Mouse (Mus musculus) embryonic facial prominence, embryonic 10.5 days (tissue): ENCODE measurements around the gene Lpp. TPM values are rescaled to one million over a fixed set of nuclear protein-coding genes. Genes with fewer than 3 reads are reported as not detected.

Source experiments
- DNase-seq: peaks from one replicate; pipeline ENCODE4 v3.0.0-alpha.2; 2017; ENCODE audit warnings: low spot score
- H3K27ac ChIP-seq: fragments of 300-500 bp; sonication (generic); replicated peaks from 2 replicates; pipeline ENCODE4 v1.5.1; 2016; ENCODE audit warnings: mild to moderate bottlenecking
- H3K27me3 ChIP-seq: fragments of 300-500 bp; sonication (generic); replicated peaks from 2 replicates; pipeline ENCODE4 v1.6.1; 2016; ENCODE audit warnings: low read depth, mild to moderate bottlenecking; ENCODE audit not compliant: poor library complexity, severe bottlenecking
- H3K36me3 ChIP-seq: fragments of 300-500 bp; sonication (generic); replicated peaks from 2 replicates; pipeline ENCODE4 v1.6.1; 2016; ENCODE audit warnings: mild to moderate bottlenecking, moderate library complexity
- H3K4me1 ChIP-seq: fragments of 300-500 bp; sonication (generic); 2 replicates; pipeline ENCODE4 v1.6.1; 2016
- H3K4me3 ChIP-seq: fragments of 300-500 bp; sonication (generic); 2 replicates; pipeline ENCODE4 v1.5.1; 2016; ENCODE audit warnings: mild to moderate bottlenecking, moderate library complexity
- H3K9me3 ChIP-seq: fragments of 300-500 bp; sonication (generic); 2 replicates; pipeline ENCODE4 v1.6.1; 2016; ENCODE audit warnings: mild to moderate bottlenecking
- WGBS: fragments of 180-500 bp; shearing (Covaris S2); methylation state at CpG from one replicate; pipeline ENCODE4 v1.1.7; 2016; 5-methylcytosine and 5-hydroxymethylcytosine counted together
- polyA plus RNA-seq: library from polyadenylated mRNA; unstranded; fragments of >200 nt; fragmentation: Nextera tagmentation; extraction: Ambion mirVana; gene quantifications from 2 replicates; pipeline ENCODE4 v1.2.1, GENCODE M21; 2016

Gene Lpp
- polyA plus RNA-seq, 1 experiment from 2014 or later: 43.5 TPM

DNA sequence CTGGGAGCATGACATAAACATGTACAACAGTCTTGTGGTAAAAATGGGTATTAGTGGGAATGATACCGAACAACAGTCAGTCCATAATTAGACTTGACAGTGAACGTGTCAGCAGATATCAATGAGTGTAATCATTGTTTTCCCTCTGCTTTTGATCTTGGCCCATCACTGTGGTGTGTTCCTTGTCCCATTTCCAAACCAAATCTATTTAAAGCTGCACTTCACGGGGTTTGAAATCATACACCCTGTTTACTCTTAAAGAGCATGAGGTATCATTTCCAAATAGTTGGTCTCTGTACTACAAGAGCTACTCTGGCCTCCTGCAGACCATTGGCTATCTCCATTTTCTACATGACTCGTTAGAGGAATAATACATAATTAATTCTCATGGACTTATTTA is 168.3 kb downstream of the Lpp start:
- WGBS: 80% methylated on average over 4 of the region's 4 CpGs

DNA sequence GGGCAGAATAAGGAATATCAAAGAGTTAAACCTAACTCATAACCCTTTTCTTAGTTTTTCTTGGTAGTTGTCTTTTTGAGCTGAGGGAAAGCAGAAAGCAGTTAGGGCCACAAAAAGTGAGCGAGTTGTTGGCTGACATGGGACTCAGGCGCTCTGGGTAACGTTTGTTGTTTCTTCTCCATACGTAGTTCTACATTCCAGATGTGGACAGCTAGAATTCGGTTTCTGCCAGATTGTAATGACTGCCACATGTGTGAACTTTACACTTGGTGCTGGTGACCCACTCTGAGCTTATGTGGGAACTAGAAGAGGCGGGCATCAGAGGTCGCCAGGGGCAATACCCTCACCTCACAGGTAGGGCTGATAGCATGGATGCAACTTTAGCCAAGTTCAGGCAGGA is 172.0 kb downstream of the Lpp start:
- Histone ChIP-seq H3K9me3 (no peaks in the 10 kb centered on the region), H3K27me3 (no peaks in the 10 kb centered on the region), H3K4me3 (no peak overlapping the region), H3K36me3 (no peaks in the 10 kb centered on the region), H3K27ac (peak overlapping the region; percentile 21; the same call in 1 of the 2 replicates), H3K4me1 (peaks cover 17% of the 10 kb centered on the region)
- peak; percentile 43 for DNase-seq
- 43% methylated on average over 7 of the region's 7 CpGs for WGBS

More for the DNA sequence above, 168.3 kb downstream of the Lpp start:
- DNase-seq: no peak
- peaks cover 17% of the 10 kb centered on the region for H3K4me1 ChIP-seq
- H3K36me3 ChIP-seq: no peaks in the 10 kb centered on the region; the same call in 1 of the 2 replicates
- no peaks in the 10 kb centered on the region for H3K9me3 ChIP-seq
- no peaks in the 10 kb centered on the region for H3K27me3 ChIP-seq
- H3K4me3 ChIP-seq: no peak overlapping the region
- no peak overlapping the region for H3K27ac ChIP-seq

DNA sequence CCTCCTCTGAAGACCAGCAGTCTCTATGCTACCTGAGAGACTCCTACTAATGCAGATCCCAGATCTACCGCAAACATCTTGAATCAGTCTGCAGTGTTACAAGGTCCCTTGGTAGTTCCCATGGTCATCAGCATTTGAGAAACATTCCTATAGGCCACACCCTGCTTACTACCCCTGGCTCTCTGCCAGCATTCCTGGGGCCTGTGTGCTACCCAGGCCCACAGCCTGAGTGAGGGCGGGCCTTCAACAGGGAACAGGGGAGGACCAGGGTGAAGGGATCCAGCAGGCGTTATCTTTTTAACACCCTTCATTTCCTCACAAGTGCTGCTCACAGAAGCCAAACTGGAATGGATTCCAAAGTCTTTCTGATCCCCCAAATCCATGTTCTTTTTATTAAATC is 173.0 kb downstream of the Lpp start:
- no peaks in the 10 kb centered on the region for H3K27me3 ChIP-seq
- peak; percentile 14 for DNase-seq
- 77% methylated on average over 3 of the region's 3 CpGs for WGBS
- peaks cover 17% of the 10 kb centered on the region for H3K4me1 ChIP-seq
- H3K9me3 ChIP-seq: no peaks in the 10 kb centered on the region
- no peak overlapping the region for H3K4me3 ChIP-seq
- no peak overlapping the region for H3K27ac ChIP-seq
- no peaks in the 10 kb centered on the region for H3K36me3 ChIP-seq

DNA sequence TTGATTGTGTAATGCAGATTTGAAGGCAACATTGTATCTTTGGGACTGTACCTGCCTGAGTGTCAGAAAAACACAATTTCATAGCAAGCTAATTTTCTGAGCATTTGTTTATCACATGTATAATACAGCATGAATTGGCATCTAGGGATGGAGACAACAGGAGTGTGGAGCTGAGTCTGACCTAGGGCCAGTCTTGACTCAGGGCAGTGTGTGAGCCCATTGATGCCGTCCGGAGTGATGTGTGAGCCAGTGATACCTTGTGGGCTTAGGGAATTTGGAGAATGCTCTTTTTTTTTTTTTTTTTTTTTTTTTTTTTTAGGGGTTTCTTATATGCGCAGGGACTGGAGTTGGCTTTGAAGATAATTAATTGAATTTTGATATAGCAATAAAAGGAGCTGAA is 174.3 kb downstream of the Lpp start:
- H3K4me3 ChIP-seq: no peak overlapping the region
- H3K27me3 ChIP-seq: no peaks in the 10 kb centered on the region
- no peaks in the 10 kb centered on the region for H3K9me3 ChIP-seq
- DNase-seq: no peak
- H3K36me3 ChIP-seq: no peaks in the 10 kb centered on the region
- 87% methylated on average over 3 of the region's 3 CpGs for WGBS
- peaks cover 17% of the 10 kb centered on the region for H3K4me1 ChIP-seq
- H3K27ac ChIP-seq: no peak overlapping the region

DNA sequence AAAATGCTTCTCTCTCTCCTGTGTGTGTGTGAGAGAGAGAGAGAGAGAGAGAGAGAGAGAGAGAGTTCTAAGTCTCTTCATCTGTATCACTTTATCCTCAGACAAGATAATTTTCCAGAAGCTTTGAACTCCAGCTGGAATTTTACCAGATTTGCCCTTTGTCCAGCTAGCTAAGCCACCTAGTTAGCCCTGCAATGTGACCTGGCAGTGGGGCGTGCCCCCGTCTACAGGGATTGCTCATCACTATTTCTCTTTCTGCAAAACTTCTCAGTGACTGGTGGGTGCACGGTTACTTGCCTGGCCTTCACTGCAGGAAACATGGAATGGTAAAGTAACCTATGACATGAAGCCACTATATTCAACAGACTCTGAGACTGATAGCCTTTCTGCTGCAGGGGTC is 174.8 kb downstream of the Lpp start:
- Histone ChIP-seq H3K27me3 (no peaks in the 10 kb centered on the region), H3K4me3 (no peak overlapping the region), H3K36me3 (no peaks in the 10 kb centered on the region), H3K9me3 (no peaks in the 10 kb centered on the region), H3K4me1 (peaks cover 17% of the 10 kb centered on the region), H3K27ac (no peak overlapping the region)
- DNase-seq: no peak
- WGBS: 71% methylated on average over 3 of the region's 3 CpGs

DNA sequence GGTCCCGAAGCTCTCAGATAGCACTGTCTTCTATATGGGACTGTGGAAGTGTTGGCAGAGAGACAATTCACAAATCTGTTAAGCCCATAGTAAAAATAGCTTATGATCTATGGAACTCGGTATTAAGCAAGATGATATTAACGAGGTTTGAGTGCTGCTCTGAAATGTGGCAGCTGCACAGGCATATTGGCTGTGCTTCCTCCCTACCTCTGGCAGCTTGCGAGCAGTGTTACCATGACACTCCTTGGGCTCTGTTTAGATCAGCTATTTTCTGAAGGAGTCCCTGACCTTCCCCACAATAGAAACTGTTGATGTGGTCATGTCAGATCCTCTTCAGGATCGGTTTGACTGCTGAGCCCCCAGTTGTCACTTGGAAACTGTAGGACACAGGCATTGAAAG is 176.4 kb downstream of the Lpp start:
- 86% methylated on average over 5 of the region's 5 CpGs for WGBS

GRCm38 (mm10) chr16:24576999-24577398 is 183.7 kb downstream of the Lpp start:
- no peaks in the 10 kb centered on the region for H3K9me3 ChIP-seq
- H3K4me3 ChIP-seq: no peak overlapping the region
- no peak for DNase-seq
- 92% methylated on average over 2 of the region's 2 CpGs for WGBS
- H3K4me1 ChIP-seq: peaks cover 4% of the 10 kb centered on the region; the same call in 1 of the 2 replicates
- H3K36me3 ChIP-seq: no peaks in the 10 kb centered on the region
- H3K27me3 ChIP-seq: no peaks in the 10 kb centered on the region
- no peak overlapping the region for H3K27ac ChIP-seq

More for the DNA sequence above, 176.4 kb downstream of the Lpp start:
- no peaks in the 10 kb centered on the region for H3K36me3 ChIP-seq
- H3K27me3 ChIP-seq: no peaks in the 10 kb centered on the region
- no peaks in the 10 kb centered on the region for H3K9me3 ChIP-seq
- no peak for DNase-seq
- no peak overlapping the region for H3K4me3 ChIP-seq
- H3K27ac ChIP-seq: no peak overlapping the region
- H3K4me1 ChIP-seq: peaks cover 17% of the 10 kb centered on the region

GRCm38 (mm10) chr16:24577798-24578197 is 184.5 kb downstream of the Lpp start:
- no peaks in the 10 kb centered on the region for H3K27me3 ChIP-seq
- no peak overlapping the region for H3K4me3 ChIP-seq
- H3K27ac ChIP-seq: no peak overlapping the region
- peaks cover 4% of the 10 kb centered on the region; the same call in 1 of the 2 replicates for H3K4me1 ChIP-seq
- 86% methylated on average over 2 of the region's 2 CpGs for WGBS
- no peaks in the 10 kb centered on the region for H3K9me3 ChIP-seq
- no peak for DNase-seq
- H3K36me3 ChIP-seq: no peaks in the 10 kb centered on the region

- H3K27me3 ChIP-seq: no peaks in the 10 kb centered on the region
- no peak for DNase-seq
- no peak overlapping the region for H3K27ac ChIP-seq
- no peak overlapping the region for H3K4me3 ChIP-seq
- no peaks in the 10 kb centered on the region for H3K4me1 ChIP-seq
- H3K36me3 ChIP-seq: no peaks in the 10 kb centered on the region
- WGBS: 91% methylated on average over 2 of the region's 2 CpGs
- no peaks in the 10 kb centered on the region for H3K9me3 ChIP-seq
Measured at GRCm38 (mm10) chr16:24582847-24583246, 189.5 kb downstream of the Lpp start.

GRCm38 (mm10) chr16:24593535-24593934 is 200.2 kb downstream of the Lpp start:
- DNase-seq: no peak
- no peak overlapping the region for H3K4me3 ChIP-seq

GRCm38 (mm10) chr16:24594508-24594907 is 201.2 kb downstream of the Lpp start:
- H3K27ac ChIP-seq: no peak overlapping the region
- H3K27me3 ChIP-seq: no peaks in the 10 kb centered on the region
- no peak overlapping the region for H3K4me3 ChIP-seq
- H3K4me1 ChIP-seq: peaks cover 4% of the 10 kb centered on the region; the same call in 1 of the 2 replicates
- 86% methylated on average over 5 of the region's 5 CpGs for WGBS
- DNase-seq: no peak
- H3K9me3 ChIP-seq: no peaks in the 10 kb centered on the region
- no peaks in the 10 kb centered on the region for H3K36me3 ChIP-seq

More at GRCm38 (mm10) chr16:24593535-24593934, 200.2 kb downstream of the Lpp start:
- no peak overlapping the region for H3K27ac ChIP-seq
- no peaks in the 10 kb centered on the region for H3K4me1 ChIP-seq
- H3K27me3 ChIP-seq: no peaks in the 10 kb centered on the region
- WGBS: 86% methylated on average over 4 of the region's 4 CpGs
- H3K9me3 ChIP-seq: no peaks in the 10 kb centered on the region
- no peaks in the 10 kb centered on the region for H3K36me3 ChIP-seq

- Histone ChIP-seq H3K9me3 (no peaks in the 10 kb centered on the region), H3K27ac (no peak overlapping the region), H3K36me3 (no peaks in the 10 kb centered on the region), H3K27me3 (no peaks in the 10 kb centered on the region), H3K4me1 (peaks cover 9% of the 10 kb centered on the region), H3K4me3 (no peak overlapping the region)
- no peak for DNase-seq
Measured at GRCm38 (mm10) chr16:24595493-24595892, 202.2 kb downstream of the Lpp start.

GRCm38 (mm10) chr16:24598567-24598966 is 205.3 kb downstream of the Lpp start:
- DNase-seq: no peak
- Histone ChIP-seq H3K4me3 (no peak overlapping the region), H3K9me3 (no peaks in the 10 kb centered on the region), H3K4me1 (peaks cover 9% of the 10 kb centered on the region), H3K27ac (no peak overlapping the region), H3K27me3 (no peaks in the 10 kb centered on the region), H3K36me3 (no peaks in the 10 kb centered on the region)
- 62% methylated on average over 7 of the region's 7 CpGs for WGBS

- Histone ChIP-seq H3K9me3 (no peaks in the 10 kb centered on the region), H3K27me3 (no peaks in the 10 kb centered on the region), H3K36me3 (no peaks in the 10 kb centered on the region), H3K4me3 (no peak overlapping the region), H3K4me1 (peaks cover 9% of the 10 kb centered on the region), H3K27ac (no peak overlapping the region)
- WGBS: 76% methylated on average over 7 of the region's 7 CpGs
- no peak for DNase-seq
Measured at GRCm38 (mm10) chr16:24599766-24600165, 206.5 kb downstream of the Lpp start.
